Mouse (Mus musculus): ENCODE measurements around the gene Tctex1d4. TPM values are rescaled to one million over a fixed set of nuclear protein-coding genes. Genes with fewer than 3 reads are reported as not detected.

The Tctex1d4 gene
- polyA plus RNA-seq, 1 experiment, result not detected

GRCm38 (mm10) chr4:117146176-117146575 is 19.6 kb downstream of the Tctex1d4 start:
- peaks cover 36% of the 10 kb centered on the region for H3K36me3 ChIP-seq (ENCODE audit: control insufficient read depth)
- peaks cover 12% of the 10 kb centered on the region for H3K4me1 ChIP-seq (ENCODE audit: control insufficient read depth)
- peaks cover 18% of the 10 kb centered on the region for H3K27me3 ChIP-seq (ENCODE audit: control insufficient read depth)
- no peaks in the 10 kb centered on the region for H3K9me3 ChIP-seq (ENCODE audit: control insufficient read depth, low read length)
- H3K4me3 ChIP-seq (replicated peaks), result no peak overlapping the region
- TF ChIP-seq GATA1 (IDR thresholded peaks at IDR 0.05; ENCODE audit: low read length), result no peak
- no peak for TF ChIP-seq TAL1 (IDR thresholded peaks at IDR 0.05; ENCODE audit: low read length)

DNA sequence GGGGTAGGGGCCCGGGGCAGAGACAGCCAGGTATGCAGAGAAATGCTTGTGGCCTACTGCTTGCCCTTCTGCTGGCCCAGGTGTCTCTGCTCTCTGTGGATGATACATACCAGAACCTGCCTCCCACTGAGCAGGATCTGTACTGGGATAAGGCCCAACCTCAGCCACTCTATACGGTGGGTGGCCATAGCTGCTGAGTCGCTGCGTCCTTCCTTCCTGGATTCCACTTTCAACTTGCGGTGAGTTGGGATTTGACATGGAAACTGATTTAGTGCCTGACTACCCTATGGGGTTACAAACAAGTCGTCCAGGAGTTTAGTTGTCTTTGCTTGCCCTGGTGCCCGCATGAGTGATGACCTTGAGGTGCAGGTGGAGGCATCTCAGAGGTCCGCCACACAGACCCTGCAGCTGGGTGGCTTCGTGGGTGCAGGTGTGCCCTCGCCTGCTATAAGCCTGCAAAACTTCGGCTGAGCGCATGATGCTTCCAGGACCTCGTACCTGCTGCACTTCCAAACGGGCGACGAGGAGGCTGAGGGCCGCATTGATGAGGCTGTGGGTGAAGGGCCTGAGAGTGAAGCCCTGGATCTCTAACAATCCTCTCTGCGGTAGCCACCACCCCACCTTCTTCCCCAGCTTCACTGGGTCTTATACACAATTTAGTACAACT is 21.6 kb downstream of the Tctex1d4 start:
- TF ChIP-seq TAL1 (IDR thresholded peaks at IDR 0.05; ENCODE audit: low read length), result no peak
- TF ChIP-seq GATA1 (IDR thresholded peaks at IDR 0.05; ENCODE audit: low read length), result no peak
- H3K4me3 ChIP-seq (replicated peaks), result no peak overlapping the region
- H3K9me3 ChIP-seq (ENCODE audit: control insufficient read depth, low read length), result no peaks in the 10 kb centered on the region
- H3K36me3 ChIP-seq (ENCODE audit: control insufficient read depth), result peaks cover 55% of the 10 kb centered on the region
- peaks cover 6% of the 10 kb centered on the region for H3K27me3 ChIP-seq (ENCODE audit: control insufficient read depth)
- H3K4me1 ChIP-seq (ENCODE audit: control insufficient read depth), result peaks cover 23% of the 10 kb centered on the region

GRCm38 (mm10) chr4:117148815-117149214 is 22.2 kb downstream of the Tctex1d4 start:
- Histone ChIP-seq H3K4me1 (ENCODE audit: control insufficient read depth) (peaks cover 29% of the 10 kb centered on the region), H3K4me3 (replicated peaks) (no peak overlapping the region), H3K9me3 (ENCODE audit: control insufficient read depth, low read length) (no peaks in the 10 kb centered on the region), H3K36me3 (ENCODE audit: control insufficient read depth) (peaks cover 61% of the 10 kb centered on the region), H3K27me3 (ENCODE audit: control insufficient read depth) (peaks cover 5% of the 10 kb centered on the region)
- TF ChIP-seq GATA1 (IDR thresholded peaks at IDR 0.05; ENCODE audit: low read length), result no peak
- TF ChIP-seq TAL1 (IDR thresholded peaks at IDR 0.05; ENCODE audit: low read length), result no peak

- no peak for TF ChIP-seq GATA1 (IDR thresholded peaks at IDR 0.05; ENCODE audit: low read length)
- TF ChIP-seq TAL1 (IDR thresholded peaks at IDR 0.05; ENCODE audit: low read length), result no peak
- Histone ChIP-seq H3K36me3 (ENCODE audit: control insufficient read depth) (peaks cover 68% of the 10 kb centered on the region), H3K9me3 (ENCODE audit: control insufficient read depth, low read length) (no peaks in the 10 kb centered on the region), H3K4me1 (ENCODE audit: control insufficient read depth) (peaks cover 36% of the 10 kb centered on the region), H3K4me3 (replicated peaks) (no peak overlapping the region), H3K27me3 (ENCODE audit: control insufficient read depth) (no peaks in the 10 kb centered on the region; the same call in 1 of the 2 replicates)
Measured at GRCm38 (mm10) chr4:117149291-117150211, 23.0 kb downstream of the Tctex1d4 start.

DNA sequence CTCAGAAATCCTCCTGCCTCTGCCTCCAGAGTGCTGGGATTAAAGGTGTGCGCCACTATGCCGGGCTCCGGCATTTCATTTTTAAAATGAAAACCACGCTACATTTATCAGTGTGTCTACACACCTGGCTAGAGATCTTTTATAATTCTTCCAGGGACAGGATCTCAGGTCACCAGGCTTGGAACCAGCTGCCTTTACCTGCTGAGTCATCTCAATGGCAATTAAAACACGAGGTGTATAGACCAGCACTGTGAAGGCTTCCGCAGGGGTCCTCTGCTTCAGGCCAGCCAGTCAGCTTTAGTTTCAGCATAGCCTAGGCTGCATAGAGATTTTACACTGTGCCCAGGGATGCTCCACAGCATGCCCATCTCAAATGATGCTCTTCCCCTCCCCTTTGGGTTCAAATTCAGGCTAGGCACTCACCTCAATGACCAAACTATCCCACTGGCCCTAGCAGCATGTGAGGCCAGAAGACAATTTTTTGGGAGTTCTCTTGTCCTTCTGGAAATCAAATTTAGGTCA is 23.7 kb downstream of the Tctex1d4 start:
- Histone ChIP-seq H3K4me3 (replicated peaks) (no peak overlapping the region), H3K27me3 (ENCODE audit: control insufficient read depth) (no peaks in the 10 kb centered on the region), H3K4me1 (ENCODE audit: control insufficient read depth) (peaks cover 42% of the 10 kb centered on the region), H3K36me3 (ENCODE audit: control insufficient read depth) (peaks cover 76% of the 10 kb centered on the region), H3K9me3 (ENCODE audit: control insufficient read depth, low read length) (no peaks in the 10 kb centered on the region)
- no peak for TF ChIP-seq GATA1 (IDR thresholded peaks at IDR 0.05; ENCODE audit: low read length)

DNA sequence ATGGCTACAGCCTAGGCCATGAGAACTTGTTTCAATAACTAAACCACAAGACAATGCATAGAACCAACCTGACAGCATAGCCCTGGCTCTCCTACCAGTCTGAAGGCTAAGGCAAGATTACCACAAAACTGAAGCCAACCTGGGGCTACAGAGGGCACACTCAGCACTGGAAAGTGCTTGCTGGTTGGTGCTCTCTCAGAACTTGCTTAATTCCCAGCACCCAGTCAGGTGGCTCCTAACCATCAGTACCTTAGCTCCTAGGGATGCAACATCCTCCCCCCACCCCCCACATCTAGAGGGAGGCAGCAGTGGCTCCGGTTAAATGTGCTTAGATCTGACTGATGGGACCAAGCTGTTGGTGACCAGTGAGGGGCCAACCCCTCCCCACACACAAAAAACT is 24.8 kb downstream of the Tctex1d4 start:
- Histone ChIP-seq H3K4me1 (ENCODE audit: control insufficient read depth) (peaks cover 42% of the 10 kb centered on the region), H3K9me3 (ENCODE audit: control insufficient read depth, low read length) (no peaks in the 10 kb centered on the region), H3K4me3 (replicated peaks) (no peak overlapping the region), H3K27me3 (ENCODE audit: control insufficient read depth) (no peaks in the 10 kb centered on the region), H3K36me3 (ENCODE audit: control insufficient read depth) (peaks cover 78% of the 10 kb centered on the region)
- TF ChIP-seq TAL1 (IDR thresholded peaks at IDR 0.05; ENCODE audit: low read length) (no peak), GATA1 (IDR thresholded peaks at IDR 0.05; ENCODE audit: low read length) (no peak)

DNA sequence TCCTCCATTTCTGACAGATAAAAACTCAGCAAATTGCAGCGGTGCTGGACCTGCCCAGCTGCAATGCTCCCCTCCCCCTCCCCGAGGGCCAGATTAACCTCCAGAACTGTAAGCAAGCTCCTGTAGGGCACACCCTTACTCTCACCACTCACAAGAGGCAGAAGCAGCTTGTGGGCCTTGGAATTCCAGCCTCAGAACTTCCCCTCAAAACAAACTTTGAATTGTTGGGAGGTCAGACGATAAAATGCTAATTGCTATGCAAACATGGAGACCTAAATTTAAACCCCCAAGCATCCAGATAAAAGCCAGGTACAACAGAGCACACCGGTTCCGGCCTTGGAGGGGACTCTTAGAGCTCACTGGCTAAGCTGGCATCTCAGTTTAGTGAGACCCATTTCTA is 26.1 kb downstream of the Tctex1d4 start:
- no peaks in the 10 kb centered on the region for H3K9me3 ChIP-seq (ENCODE audit: control insufficient read depth, low read length)
- no peaks in the 10 kb centered on the region for H3K27me3 ChIP-seq (ENCODE audit: control insufficient read depth)
- peaks cover 77% of the 10 kb centered on the region for H3K36me3 ChIP-seq (ENCODE audit: control insufficient read depth)
- H3K4me1 ChIP-seq (ENCODE audit: control insufficient read depth), result peaks cover 41% of the 10 kb centered on the region
- TF ChIP-seq TAL1 (IDR thresholded peaks at IDR 0.05; ENCODE audit: low read length), result no peak
- no peak for TF ChIP-seq GATA1 (IDR thresholded peaks at IDR 0.05; ENCODE audit: low read length)
- H3K4me3 ChIP-seq (replicated peaks), result peak overlapping the region; percentile 2

DNA sequence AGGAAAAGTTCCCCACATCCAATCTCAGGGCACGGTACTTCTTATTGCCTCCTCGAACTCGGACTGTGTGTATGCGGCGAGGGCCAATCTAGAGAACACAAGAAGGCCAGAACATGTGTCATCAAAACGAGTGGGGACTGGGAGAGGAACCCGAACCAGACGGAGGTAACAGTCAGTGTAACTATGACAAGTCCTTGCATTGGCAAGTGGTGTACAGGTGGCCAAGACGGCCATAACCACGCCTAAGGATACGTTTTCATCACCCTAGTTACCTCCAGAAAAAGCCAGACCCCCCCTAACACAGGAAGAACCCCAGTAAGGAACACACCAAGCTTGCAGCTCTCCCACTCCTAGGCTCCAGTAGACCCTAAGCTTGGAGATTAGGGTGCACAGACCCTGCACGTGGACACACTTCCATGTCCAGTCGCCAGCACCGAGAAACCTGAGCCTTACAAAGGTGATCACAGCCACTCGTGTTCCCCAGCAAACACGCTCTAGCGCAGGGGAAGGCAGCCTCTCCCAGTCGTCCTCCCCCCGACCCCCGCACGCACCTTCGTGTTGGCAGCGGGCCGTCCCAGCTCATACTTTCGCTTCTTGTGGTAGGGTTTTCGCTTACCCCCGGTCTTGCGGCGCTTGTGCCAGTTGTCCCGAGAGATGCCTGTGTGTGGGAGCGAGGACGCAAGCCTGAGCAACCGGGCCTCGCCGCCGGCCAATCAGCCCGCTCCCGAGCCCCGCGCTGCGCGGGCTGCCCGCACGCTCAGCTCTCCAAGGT is 28.6 kb downstream of the Tctex1d4 start:
- peak overlapping the region; percentile 94 for H3K4me3 ChIP-seq (replicated peaks)
- no peak for TF ChIP-seq GATA1 (IDR thresholded peaks at IDR 0.05; ENCODE audit: low read length)
- no peak for TF ChIP-seq TAL1 (IDR thresholded peaks at IDR 0.05; ENCODE audit: low read length)
- peaks cover 41% of the 10 kb centered on the region for H3K4me1 ChIP-seq (ENCODE audit: control insufficient read depth)
- peaks cover 71% of the 10 kb centered on the region for H3K36me3 ChIP-seq (ENCODE audit: control insufficient read depth)
- H3K27me3 ChIP-seq (ENCODE audit: control insufficient read depth), result no peaks in the 10 kb centered on the region
- H3K9me3 ChIP-seq (ENCODE audit: control insufficient read depth, low read length), result no peaks in the 10 kb centered on the region
